Comparison of ENCODE assay signal across 8 mouse cellular contexts in the genomic region with DNA sequence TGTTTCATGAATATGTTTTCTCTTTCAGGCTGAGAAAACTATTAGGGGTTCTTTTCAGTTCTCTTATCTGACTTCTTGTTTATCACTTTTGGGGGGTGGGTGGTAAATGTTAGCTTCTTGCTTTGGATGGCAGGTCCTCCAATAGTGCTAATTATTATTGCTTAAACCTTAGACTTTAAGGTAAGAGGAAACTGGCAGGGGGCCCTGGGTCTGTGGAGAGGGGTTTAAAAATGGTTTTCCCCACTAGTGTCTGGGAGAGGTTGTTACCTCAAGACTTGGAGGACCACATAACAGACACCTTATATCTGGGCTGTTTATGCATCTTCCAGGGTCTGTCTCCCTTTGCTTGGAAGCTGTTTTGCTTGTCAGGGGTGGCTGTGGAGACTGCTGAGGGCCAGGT. TPM values are rescaled to one million over a fixed set of nuclear protein-coding genes. Genes with fewer than 3 reads are reported as not detected.
DNase-seq lines count a peak whose midpoint lies in the region; ATAC-seq and TF ChIP-seq lines count a peak whose summit lies in the region.

No protein-coding gene starts in this region.

- H3K4me1 ChIP-seq in heart, embryonic 13.5 days, result peaks cover 79% of the 10 kb centered on the region
- H3K4me1 ChIP-seq in ES-Bruce4 (ENCODE audit: control insufficient read depth, insufficient read depth, low read length), result peaks cover 7% of the 10 kb centered on the region
- H3K4me1 ChIP-seq in hindbrain, embryonic 11.5 days (replicated peaks; ENCODE audit: control insufficient read depth, insufficient read depth, low read length), result peaks cover 9% of the 10 kb centered on the region
- H3K4me1 ChIP-seq in midbrain, embryonic 10.5 days, result peaks cover 47% of the 10 kb centered on the region
- peaks cover 29% of the 10 kb centered on the region for H3K4me1 ChIP-seq in thymus, adult 2 months (replicated peaks; ENCODE audit: control insufficient read depth, insufficient read depth, low read length)

- H3K27me3 ChIP-seq in heart, embryonic 13.5 days (replicated peaks), result no peaks in the 10 kb centered on the region
- no peaks in the 10 kb centered on the region for H3K27me3 ChIP-seq in ES-Bruce4 (ENCODE audit: control insufficient read depth, insufficient read depth, low read length, poor library complexity, severe bottlenecking)
- no peaks in the 10 kb centered on the region for H3K27me3 ChIP-seq in hindbrain, embryonic 11.5 days (ENCODE audit: control insufficient read depth, insufficient read depth, low read length)
- no peaks in the 10 kb centered on the region for H3K27me3 ChIP-seq in midbrain, embryonic 10.5 days (ENCODE audit: low read depth, poor library complexity, severe bottlenecking)
- no peaks in the 10 kb centered on the region for H3K27me3 ChIP-seq in thymus, adult 2 months (ENCODE audit: control insufficient read depth, insufficient read depth, low read length)

- no peak for TF ChIP-seq CTCF in ES-Bruce4 (IDR thresholded peaks at IDR 0.05; ENCODE audit: low read depth, low read length)
- no peak for TF ChIP-seq CTCF in thymus, adult 2 months (IDR thresholded peaks at IDR 0.05; ENCODE audit: borderline replicate concordance, control insufficient read depth, extremely low read depth, insufficient read depth, low read length, poor library complexity)

- peak overlapping the region; percentile 86 for H3K4me3 ChIP-seq in heart, embryonic 13.5 days
- H3K4me3 ChIP-seq in ES-Bruce4 (ENCODE audit: low read depth, low read length), result no peak overlapping the region
- no peak overlapping the region for H3K4me3 ChIP-seq in hindbrain, embryonic 11.5 days (ENCODE audit: low read depth, low read length)
- peak overlapping the region; percentile 98 for H3K4me3 ChIP-seq in midbrain, embryonic 10.5 days
- no peak overlapping the region for H3K4me3 ChIP-seq in thymus, adult 2 months (ENCODE audit: control insufficient read depth, insufficient read depth, low read length)

- peak overlapping the region; percentile 97 for H3K4me2 ChIP-seq in heart, embryonic 13.5 days
- peak overlapping the region; percentile 83 for H3K4me2 ChIP-seq in hindbrain, embryonic 11.5 days (replicated peaks; ENCODE audit: low read depth, low read length)

- ATAC-seq in heart, embryonic 13.5 days (ENCODE audit: extremely low read depth, insufficient number of reproducible peaks, low FRiP score, low TSS enrichment), result no peak
- no peak for ATAC-seq in hindbrain, embryonic 11.5 days (ENCODE audit: low FRiP score)

- H3K9ac ChIP-seq in heart, embryonic 13.5 days, result peak overlapping the region; percentile 99
- H3K9ac ChIP-seq in ES-Bruce4 (ENCODE audit: low read depth, poor library complexity, severe bottlenecking), result peak overlapping the region; percentile 98; the same call in 1 of the 2 replicates
- H3K9ac ChIP-seq in hindbrain, embryonic 11.5 days (ENCODE audit: low read depth, low read length), result peak overlapping the region; percentile 96

- no peak overlapping the region for H3K27ac ChIP-seq in heart, embryonic 13.5 days (replicated peaks)
- no peak overlapping the region for H3K27ac ChIP-seq in ES-Bruce4 (ENCODE audit: insufficient read depth, low read length)
- H3K27ac ChIP-seq in hindbrain, embryonic 11.5 days (ENCODE audit: low read depth, low read length), result no peak overlapping the region
- H3K27ac ChIP-seq in midbrain, embryonic 10.5 days (replicated peaks), result no peak overlapping the region
- H3K27ac ChIP-seq in thymus, adult 2 months (ENCODE audit: control insufficient read depth, insufficient read depth, low read length), result no peak overlapping the region

- H3K36me3 ChIP-seq in heart, embryonic 13.5 days, result peaks cover 33% of the 10 kb centered on the region
- H3K36me3 ChIP-seq in ES-Bruce4 (ENCODE audit: control insufficient read depth, insufficient read depth, low read length, poor library complexity, severe bottlenecking), result peaks cover 25% of the 10 kb centered on the region
- no peaks in the 10 kb centered on the region for H3K36me3 ChIP-seq in hindbrain, embryonic 11.5 days (ENCODE audit: control insufficient read depth, insufficient read depth, low read length)
- peaks cover 41% of the 10 kb centered on the region for H3K36me3 ChIP-seq in midbrain, embryonic 10.5 days
- 0 out of 2 replicates have a peak, but pooled peaks cover 5% of the 10 kb centered on the region for H3K36me3 ChIP-seq in thymus, adult 2 months (ENCODE audit: control insufficient read depth, insufficient read depth, low read length)

- DNase-seq in heart, postnatal 10 days, result no peak
- no peak for DNase-seq in hindbrain, embryonic 11.5 days (ENCODE audit: low spot score)
- DNase-seq in midbrain, embryonic 10.5 days (ENCODE audit: low spot score), result no peak
- DNase-seq in urinary bladder, postnatal 25 days (ENCODE audit: low spot score), result no peak
- DNase-seq in retina, postnatal 1 day, result no peak
- DNase-seq in thymus, adult 2 months, result no peak

- H3K9me3 ChIP-seq in heart, embryonic 13.5 days, result no peaks in the 10 kb centered on the region
- H3K9me3 ChIP-seq in ES-Bruce4 (replicated peaks; ENCODE audit: control insufficient read depth, insufficient read depth, low read length, poor library complexity, severe bottlenecking), result no peaks in the 10 kb centered on the region
- no peaks in the 10 kb centered on the region for H3K9me3 ChIP-seq in hindbrain, embryonic 11.5 days (ENCODE audit: control insufficient read depth, low read length)
- H3K9me3 ChIP-seq in midbrain, embryonic 10.5 days (replicated peaks), result no peaks in the 10 kb centered on the region

- TF ChIP-seq EP300 in ES-Bruce4 (IDR thresholded peaks at IDR 0.05; ENCODE audit: insufficient read depth, low read depth, low read length), result no peak

- intact Hi-C loops in heart, postnatal 10 days (cut with DNase I), result no loop called here

- TF ChIP-seq POLR2A in ES-Bruce4 (IDR thresholded peaks at IDR 0.05; ENCODE audit: insufficient read depth, low read length), result no peak
- TF ChIP-seq POLR2A in thymus, adult 2 months (IDR thresholded peaks at IDR 0.05; ENCODE audit: control insufficient read depth, extremely low read depth, insufficient read depth, low read length, poor library complexity), result no peak

RNA-seq across cellular contexts. Expression of a gene that starts 2.6 kb away (rescaled TPM):
- 23.1 and 30.4 TPM in 2 replicates for polyA plus RNA-seq in heart, embryonic 13.5 days (2015; fragmentation: Nextera tagmentation; extraction: Ambion mirVana)
- 10 to 100 TPM in 1 of 2 experiments, 1 to 10 TPM in 1; 9.8 to 11.9 TPM for total RNA-seq in heart, postnatal 10 days (2021)
- polyA plus RNA-seq in ES-Bruce4 (2011; ENCODE audit: insufficient read depth, insufficient read length, low read depth, missing spikeins), result 47.2 and 54.8 TPM in 2 replicates
- 50.8 and 51.8 TPM in 2 replicates for polyA plus RNA-seq in hindbrain, embryonic 11.5 days (2014; fragmentation: Nextera tagmentation; extraction: Ambion mirVana)
- 53.2 and 64.6 TPM in 2 replicates for polyA plus RNA-seq in midbrain, embryonic 10.5 days (2016; fragmentation: Nextera tagmentation; extraction: Ambion mirVana)
- 151 and 153 TPM in 2 replicates for polyA plus RNA-seq in thymus, adult 2 months (2012; rRNA removed)

RNA-seq across cellular contexts. Expression of a gene that starts 7.4 kb away (rescaled TPM):
- polyA plus RNA-seq in heart, embryonic 13.5 days (2015; fragmentation: Nextera tagmentation; extraction: Ambion mirVana), result 0.12 and 0.31 TPM in 2 replicates
- not detected for total RNA-seq in heart, postnatal 10 days (2021)
- 4.3 and 5.8 TPM in 2 replicates for polyA plus RNA-seq in ES-Bruce4 (2011; ENCODE audit: insufficient read depth, insufficient read length, low read depth, missing spikeins)
- polyA plus RNA-seq in hindbrain, embryonic 11.5 days (2014; fragmentation: Nextera tagmentation; extraction: Ambion mirVana), result 0.15 TPM in 1 of 2 replicates, not detected in the other
- polyA plus RNA-seq in midbrain, embryonic 10.5 days (2016; fragmentation: Nextera tagmentation; extraction: Ambion mirVana), result 0.27 and 0.30 TPM in 2 replicates
- 0.75 TPM in 1 of 2 replicates, not detected in the other for polyA plus RNA-seq in thymus, adult 2 months (2012; rRNA removed)

RNA-seq across cellular contexts. Expression of a gene that starts 44.6 kb away (rescaled TPM):
- 16.1 and 17.3 TPM in 2 replicates for polyA plus RNA-seq in heart, embryonic 13.5 days (2015; fragmentation: Nextera tagmentation; extraction: Ambion mirVana)
- 10 to 100 TPM in 1 of 2 experiments, 1 to 10 TPM in 1; 8.6 to 11.3 TPM for total RNA-seq in heart, postnatal 10 days (2021)
- 80.8 and 85.4 TPM in 2 replicates for polyA plus RNA-seq in ES-Bruce4 (2011; ENCODE audit: insufficient read depth, insufficient read length, low read depth, missing spikeins)
- 23.3 and 29.9 TPM in 2 replicates for polyA plus RNA-seq in hindbrain, embryonic 11.5 days (2014; fragmentation: Nextera tagmentation; extraction: Ambion mirVana)
- polyA plus RNA-seq in midbrain, embryonic 10.5 days (2016; fragmentation: Nextera tagmentation; extraction: Ambion mirVana), result 29.3 and 32.7 TPM in 2 replicates
- 45.9 and 66.8 TPM in 2 replicates for polyA plus RNA-seq in thymus, adult 2 months (2012; rRNA removed)

Comparison
In these comparisons a context has a peak if more than half of its experiments do, and no peak if none do; other contexts are left out.
1. H3K4me3 ChIP-seq: peak in heart, embryonic 13.5 days (single experiment) and midbrain, embryonic 10.5 days (single experiment); none in ES-Bruce4 (single experiment), hindbrain, embryonic 11.5 days (single experiment) and thymus, adult 2 months (single experiment).
2. Peak in every context shown above with its lines, with median percentiles within 50 percentile points of each other: H3K9ac ChIP-seq.